ENCODE assay signal across 23 mouse cellular contexts in the genomic region with DNA sequence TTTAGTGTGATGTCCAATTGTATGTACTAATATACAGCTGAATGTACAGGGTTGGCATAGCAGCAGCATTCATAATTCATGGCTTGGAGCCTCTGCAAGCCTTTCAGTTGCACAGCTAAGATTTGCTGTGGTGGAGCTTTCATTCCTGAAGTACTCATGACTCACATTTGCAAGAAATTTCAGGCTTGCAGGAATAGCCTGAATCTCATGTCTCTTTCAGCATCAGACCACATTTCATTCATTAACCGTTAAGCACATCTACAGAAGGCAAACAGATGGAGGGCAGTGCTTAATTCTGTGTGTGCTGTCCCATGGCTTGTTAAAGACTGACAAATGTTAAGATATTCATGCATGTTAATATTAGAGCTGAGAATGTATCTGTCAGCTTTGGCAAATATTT. TPM values are rescaled to one million over a fixed set of nuclear protein-coding genes. Genes with fewer than 3 reads are reported as not detected.
DNase-seq lines count a peak whose midpoint lies in the region; ATAC-seq and TF ChIP-seq lines count a peak whose summit lies in the region.
"Had no signal": no experiment of that assay in that cellular context is flagged by ENCODE, and none has a peak within 500 bp of the region (broad histone marks: within the 10 kb centered on the region; RNA-seq: fewer than 3 reads in every experiment).

No protein-coding gene starts in this region.

- peaks cover 3% of the 10 kb centered on the region; the same call in 1 of the 2 replicates for H3K4me1 ChIP-seq in forebrain, postnatal 0 days (ENCODE audit: insufficient read depth)

- POLR2A ChIA-PET in Patski (lab: Charles Lee) = interaction anchor here (1.6 kb wide), 1 partner anchor 10 kb away, joined by 4 read pairs; no protein-coding TSS in a partner anchor

- no peaks in the 10 kb centered on the region for H3K36me3 ChIP-seq in forebrain, postnatal 0 days (ENCODE audit: insufficient read depth)
- H3K36me3 ChIP-seq: G1E; heart, embryonic 13.5 days; hindbrain, embryonic 15.5 days; limb, embryonic 13.5 days; neural tube, embryonic 15.5 days had no signal

- no peak overlapping the region for H3K4me3 ChIP-seq in layer of hippocampus, adult 2 months
- no peak overlapping the region for H3K4me3 ChIP-seq in forebrain, postnatal 0 days (ENCODE audit: low read depth, low read length)
- H3K4me3 ChIP-seq: heart, embryonic 13.5 days; hindbrain, embryonic 15.5 days; left cerebral cortex, adult 2 months; limb, embryonic 13.5 days; myocyte; neural tube, embryonic 15.5 days had no signal

- no peak for TF ChIP-seq CTCF in layer of hippocampus, adult 2 months (conservative IDR thresholded peaks at IDR 0.05)
- no peak for TF ChIP-seq CTCF in Patski (IDR thresholded peaks at IDR 0.05)
- no peak for TF ChIP-seq CTCF in forebrain, postnatal 0 days (IDR thresholded peaks at IDR 0.05; ENCODE audit: low read depth)

- peak in 1 of 2 experiments; percentile 65 for DNase-seq in layer of hippocampus, adult 2 months (ENCODE audit: low spot score in 2 of 2)
- no peak for DNase-seq in layer of hippocampus, postnatal 10 days (ENCODE audit: low spot score in 2 of 2)
- peak; percentile 36 for DNase-seq in Muller cell, postnatal 12 days (ENCODE audit: inconsistent ontology term)
- DNase-seq in Patski (ENCODE audit: low read depth, low spot score) = no peak
- DNase-seq in forebrain, postnatal 0 days = peak; percentile 42
- no peak for DNase-seq in kidney, adult 8-10 months
- DNase-seq in frontal cortex, postnatal 14 days (ENCODE audit: low spot score in 2 of 2) = no peak
- DNase-seq: adrenal gland, adult 2 months; cerebellum, adult 2 months; heart, postnatal 36 days; kidney, adult 11 months; kidney, postnatal 36 days; lung, postnatal 14 days; right cerebral cortex, postnatal 4 days had no signal

- 39% methylated on average over 1 of the region's 1 CpGs for WGBS in forebrain, postnatal 0 days

- in situ Hi-C loops in Patski (cut with MboI; ENCODE audit: low pct_unique_long_range_greater_than_20kb) = loop anchor here (25.0 kb wide), 1 partner anchor 820 kb away; no protein-coding TSS in a partner anchor

- peak; percentile 71 for ATAC-seq in Patski
- ATAC-seq in forebrain, postnatal 0 days = peak; percentile 18; the same call in 1 of the 2 replicates
- ATAC-seq: CD4-positive, CD25-positive, alpha-beta regulatory T cell, adult 4 months had no signal

- no peak overlapping the region for H3K9ac ChIP-seq in forebrain, postnatal 0 days
- H3K9ac ChIP-seq: heart, embryonic 13.5 days; hindbrain, embryonic 15.5 days; limb, embryonic 13.5 days; neural tube, embryonic 15.5 days had no signal

- H3K27ac ChIP-seq in layer of hippocampus, adult 2 months = peak overlapping the region; percentile 54; the same call in 1 of the 2 replicates
- no peak overlapping the region for H3K27ac ChIP-seq in forebrain, postnatal 0 days (ENCODE audit: low read depth, low read length)
- H3K27ac ChIP-seq: heart, embryonic 13.5 days; hindbrain, embryonic 15.5 days; left cerebral cortex, adult 2 months; limb, embryonic 13.5 days; neural tube, embryonic 15.5 days had no signal

- no peaks in the 10 kb centered on the region for H3K9me3 ChIP-seq in forebrain, postnatal 0 days (ENCODE audit: low read length)
- H3K9me3 ChIP-seq: heart, embryonic 13.5 days; hindbrain, embryonic 15.5 days; limb, embryonic 13.5 days; neural tube, embryonic 15.5 days had no signal

- CTCF ChIA-PET in Patski (lab: Charles Lee) = interaction anchor here (1.0 to 1.6 kb wide), 3 partner anchors 11 to 50 kb away, joined by 3 to 5 read pairs (median 5); no protein-coding TSS in a partner anchor

- H3K4me2 ChIP-seq in forebrain, postnatal 0 days (ENCODE audit: low read depth) = no peak overlapping the region
- H3K4me2 ChIP-seq: heart, embryonic 13.5 days; hindbrain, embryonic 15.5 days; limb, embryonic 13.5 days; neural tube, embryonic 15.5 days had no signal

- H3K27me3 ChIP-seq in Patski = no peaks in the 10 kb centered on the region
- H3K27me3 ChIP-seq in forebrain, postnatal 0 days (ENCODE audit: insufficient read depth, low read length) = no peaks in the 10 kb centered on the region
- H3K27me3 ChIP-seq: heart, embryonic 13.5 days; hindbrain, embryonic 15.5 days; limb, embryonic 13.5 days; neural tube, embryonic 15.5 days had no signal

RNA-seq across cellular contexts. Expression of a gene that starts 2.3 kb away (rescaled TPM):
- total RNA-seq in layer of hippocampus, adult 2 months (2021) = 1 to 10 TPM; 1.8 to 3.5 TPM
- total RNA-seq in layer of hippocampus, postnatal 10 days (2021) = 10 to 100 TPM in 1 of 2 experiments, 1 to 10 TPM in 1; 3.3 to 16.2 TPM
- polyA plus RNA-seq in Patski (2021) = 2.0 TPM
- 13.2 and 25.4 TPM in 2 replicates for total RNA-seq in forebrain, postnatal 0 days (2014; rRNA removed)
- polyA plus RNA-seq in forebrain, postnatal 0 days (2015; fragmentation: Nextera tagmentation; extraction: Ambion mirVana) = 54.0 and 57.9 TPM in 2 replicates
- total RNA-seq: megakaryocyte-erythroid progenitor cell, adult 5-6 weeks had no signal
- polyA plus RNA-seq: CD4-positive, CD25-positive, alpha-beta regulatory T cell, adult 4 months; G1E had no signal

Comparison
In these comparisons a context has a peak if more than half of its experiments do, and no peak if none do; other contexts are left out.
1. DNase-seq: peak in Muller cell, postnatal 12 days (single experiment) and forebrain, postnatal 0 days (single experiment); none in layer of hippocampus, postnatal 10 days (0 of 2), Patski (single experiment), kidney, adult 8-10 months (0 of 2) and frontal cortex, postnatal 14 days (0 of 2).